Mouse (Mus musculus) left cerebral cortex, adult 11 months (tissue): ENCODE results near the gene Wdr38.
A peak's percentile ranks its signal among the peaks of the same experiment; 100 is the strongest.
"Not testable (repeated sequence)": the region's sequence is repeated elsewhere in the genome, so short reads cannot be mapped to it uniquely, and the experiment has no call there.

Experiments used
- DNase-seq: peaks from one replicate; pipeline ENCODE4 v3.0.0; 2022; ENCODE audit warnings: low spot score

Gene Wdr38

DNA sequence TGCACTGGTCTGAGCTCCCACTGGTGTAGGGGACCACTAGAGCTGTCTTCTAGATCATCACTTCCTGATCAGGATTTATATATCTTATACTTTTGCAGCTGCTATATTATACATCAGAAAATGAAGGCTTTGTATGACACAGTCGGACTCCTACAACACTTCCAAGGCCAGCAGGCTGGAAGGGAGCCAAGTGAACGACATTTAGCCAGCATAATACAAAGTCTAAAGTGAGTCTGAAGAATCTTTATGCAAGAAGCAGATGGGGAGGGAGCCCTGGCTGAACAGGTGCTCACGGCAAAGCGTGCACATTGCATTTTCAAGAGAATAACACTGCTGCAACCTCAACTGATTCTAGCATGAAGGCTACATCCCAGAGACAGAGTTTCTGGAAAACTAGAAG lies 4.8 kb upstream of the Wdr38 start:
- no peak for DNase-seq

GRCm38 (mm10) chr2:38999381-38999780 lies 2.1 kb downstream of the Wdr38 start:
- no peak for DNase-seq

- DNase-seq: no peak
Measured at GRCm38 (mm10) chr2:38999910-39000586, 2.8 kb downstream of the Wdr38 start.

- no peak for DNase-seq
Measured at GRCm38 (mm10) chr2:39000587-39000919, 3.3 kb downstream of the Wdr38 start.

- no peak for DNase-seq
Measured at GRCm38 (mm10) chr2:39001866-39002265, 4.6 kb downstream of the Wdr38 start.

DNA sequence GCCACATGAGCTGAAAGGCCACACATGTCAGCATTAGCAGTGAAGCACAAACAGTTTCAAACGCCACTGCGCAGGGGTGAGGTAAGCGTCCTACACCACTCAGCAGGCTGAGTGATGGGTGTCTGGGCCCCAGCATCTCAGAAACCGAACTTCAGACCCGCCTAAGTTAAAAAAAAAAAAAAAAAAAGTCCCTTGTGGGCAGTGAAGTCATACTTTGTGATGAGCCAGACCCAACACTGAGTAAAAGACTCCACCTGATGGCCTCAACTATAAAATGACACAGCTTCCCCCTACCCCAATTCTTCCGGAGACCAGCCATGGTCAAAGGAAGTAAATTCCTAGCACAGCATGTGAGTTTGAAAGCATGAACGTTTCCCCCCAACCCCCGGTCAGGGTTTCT lies 5.8 kb downstream of the Wdr38 start:
- no peak for DNase-seq

DNA sequence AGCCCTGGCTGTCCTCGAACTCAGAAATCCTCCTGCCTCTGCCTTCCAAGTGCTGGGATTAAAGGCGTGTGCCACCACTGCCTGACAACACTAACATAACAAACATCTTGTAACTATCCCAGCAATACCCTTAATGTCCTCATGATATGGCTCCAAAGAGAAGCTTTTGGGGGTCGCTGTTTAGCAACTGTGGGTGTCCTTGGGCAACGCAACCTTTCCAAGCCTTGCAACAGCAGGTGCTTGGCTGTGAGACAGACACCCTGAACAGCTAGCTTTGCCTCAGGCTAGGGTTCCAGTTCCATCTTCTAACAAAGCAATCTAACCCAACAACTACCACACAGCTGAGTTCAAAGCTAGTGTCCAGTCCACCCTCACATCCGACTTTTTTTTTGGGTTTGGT lies 6.2 kb downstream of the Wdr38 start:
- no peak for DNase-seq

- DNase-seq: no peak
Measured at GRCm38 (mm10) chr2:39004372-39004771, 7.1 kb downstream of the Wdr38 start.

DNA sequence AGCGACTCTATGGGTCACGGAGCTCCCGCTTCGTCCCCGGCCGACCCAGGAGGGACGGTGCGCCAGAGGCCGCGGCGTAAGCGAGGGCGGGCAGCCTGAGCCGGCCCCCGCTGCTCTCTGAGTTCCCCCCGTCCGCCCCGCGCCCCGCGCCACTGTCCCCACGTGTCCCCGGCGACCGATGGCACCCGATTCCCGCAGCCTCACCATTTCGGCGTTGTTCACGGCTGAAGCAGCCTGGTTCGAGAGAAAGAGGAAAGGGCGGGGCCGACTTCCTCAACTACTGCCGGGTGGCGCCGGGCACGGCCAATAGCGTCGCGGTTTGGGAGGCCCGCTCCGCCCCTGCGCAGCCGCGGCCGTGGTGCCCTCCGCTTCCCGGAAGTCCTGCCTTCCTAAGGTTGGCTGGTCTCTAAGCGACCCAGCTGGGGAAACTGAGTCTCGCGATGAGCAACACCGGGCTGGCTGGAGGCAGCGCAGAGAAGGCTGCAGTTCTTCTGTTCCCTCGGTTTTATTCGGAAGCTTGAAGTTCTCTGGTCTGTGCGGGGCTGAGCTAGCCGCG lies 7.7 kb downstream of the Wdr38 start, which contains the start of gene Arpc5l:
TSS of gene Arpc5l (plus strand) at position 469 of the 556 bp plus-strand sequence.
- peak; percentile 83 for DNase-seq

GRCm38 (mm10) chr2:39005574-39006079 lies 8.4 kb downstream of the Wdr38 start, which contains the start of gene Rpl35:
Rpl35 (minus strand) TSS chr2:39005624.
- DNase-seq: no peak

GRCm38 (mm10) chr2:39006149-39006730 lies 9.0 kb downstream of the Wdr38 start:
- DNase-seq: no peak

DNA sequence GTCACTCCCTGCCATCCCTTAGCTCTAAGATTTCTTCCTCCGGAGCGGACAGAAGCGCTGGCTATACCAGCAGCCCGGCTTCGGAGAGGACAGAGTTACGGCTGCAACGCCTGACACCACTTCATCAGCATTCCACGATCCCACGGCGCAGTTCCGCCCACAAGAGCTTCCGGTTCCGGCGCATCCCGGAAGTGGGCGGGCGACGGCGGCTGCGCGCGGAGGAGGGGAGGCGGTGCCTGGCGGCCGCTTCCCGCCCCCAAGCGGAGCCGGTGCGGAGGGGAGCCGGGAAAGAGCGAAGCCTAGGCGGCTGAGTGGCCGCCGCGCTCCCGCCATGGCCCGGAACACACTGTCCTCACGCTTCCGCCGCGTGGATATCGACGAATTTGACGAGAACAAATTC lies 10.6 kb downstream of the Wdr38 start:
- peak; percentile 88 for DNase-seq

DNA sequence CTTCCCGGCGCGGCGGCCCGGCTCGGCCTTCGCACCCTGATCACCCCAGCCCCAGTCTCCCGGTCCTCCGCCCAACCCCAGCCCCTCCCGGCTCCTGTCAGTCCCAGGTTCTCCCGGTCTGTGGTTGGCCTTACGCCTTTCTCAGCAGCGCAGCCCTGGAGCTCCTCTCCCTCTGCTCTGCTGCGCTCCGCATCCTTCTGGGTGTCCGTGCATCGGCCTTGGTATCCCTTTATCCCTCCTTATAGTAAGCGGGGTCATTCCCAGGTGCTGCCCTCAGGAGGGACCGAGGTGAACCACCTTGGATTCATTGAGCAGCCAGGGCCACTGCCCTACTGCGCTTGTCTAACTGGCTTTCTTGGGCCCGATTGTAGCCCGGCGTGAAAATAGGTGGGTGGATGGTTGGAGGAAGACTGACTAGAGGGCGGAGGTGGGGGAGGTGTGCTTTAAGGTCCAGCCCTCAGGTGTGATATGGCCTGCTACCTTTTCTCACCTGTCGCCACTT lies 11.1 kb downstream of the Wdr38 start:
- DNase-seq: no peak

DNA sequence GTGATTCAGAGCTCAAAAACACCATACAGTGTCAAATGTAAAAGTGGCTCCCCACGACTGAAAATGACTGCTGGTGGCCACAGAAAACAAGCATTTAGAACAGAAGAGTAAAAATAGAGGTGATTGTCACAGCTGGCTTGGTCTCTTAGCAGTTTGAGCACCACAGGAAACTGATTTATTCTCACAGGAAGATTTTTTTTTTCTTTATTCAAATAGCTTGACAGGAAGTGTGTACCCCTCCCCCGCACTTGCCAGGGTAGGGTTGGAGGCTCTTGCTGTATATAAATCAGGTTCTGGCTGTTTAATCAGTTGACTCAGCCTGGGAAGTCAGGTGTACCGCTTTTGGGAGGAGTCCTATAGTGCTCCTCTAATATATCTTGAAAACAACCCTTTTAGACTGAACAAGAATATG lies 11.7 kb downstream of the Wdr38 start:
- no peak for DNase-seq

DNA sequence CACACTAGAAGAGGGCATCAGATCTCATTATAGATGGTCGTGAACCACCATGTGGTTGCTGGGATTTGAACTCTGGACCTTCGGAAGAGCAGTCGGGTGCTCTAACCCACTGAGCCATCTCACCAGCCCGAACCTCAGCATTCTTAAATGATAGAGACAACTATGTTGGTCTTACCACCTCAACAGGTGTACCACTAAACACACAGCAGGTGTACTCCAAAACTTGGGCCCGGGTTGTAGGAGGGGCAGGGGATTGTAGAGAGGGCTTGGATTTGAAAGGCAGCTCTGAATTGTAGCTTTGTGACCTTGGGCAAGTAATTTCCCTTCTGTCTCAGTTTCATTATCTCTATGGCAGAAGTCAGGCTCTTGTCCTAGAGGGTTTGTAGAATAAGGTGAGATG lies 12.9 kb downstream of the Wdr38 start:
- DNase-seq: not testable (repeated sequence)

DNA sequence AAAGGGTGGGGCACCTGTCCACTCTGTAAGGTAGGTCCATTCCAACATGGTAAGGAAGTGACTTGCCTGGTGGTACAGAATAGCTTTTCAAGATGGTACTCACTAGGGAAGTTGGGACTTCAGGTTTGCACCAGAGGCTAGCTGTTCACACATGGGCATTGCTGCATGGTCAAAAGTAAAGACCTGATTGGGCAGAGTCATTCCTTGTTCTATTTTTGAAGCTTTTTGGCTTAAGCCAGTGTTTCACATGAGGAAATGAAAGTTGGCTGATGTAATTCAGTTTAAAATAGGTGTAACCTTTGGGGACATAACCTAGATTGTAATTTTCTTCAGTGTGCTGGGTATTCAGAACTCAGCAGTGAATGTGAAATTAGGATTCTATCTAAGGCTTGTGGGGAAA lies 14.0 kb downstream of the Wdr38 start:
- no peak for DNase-seq

DNA sequence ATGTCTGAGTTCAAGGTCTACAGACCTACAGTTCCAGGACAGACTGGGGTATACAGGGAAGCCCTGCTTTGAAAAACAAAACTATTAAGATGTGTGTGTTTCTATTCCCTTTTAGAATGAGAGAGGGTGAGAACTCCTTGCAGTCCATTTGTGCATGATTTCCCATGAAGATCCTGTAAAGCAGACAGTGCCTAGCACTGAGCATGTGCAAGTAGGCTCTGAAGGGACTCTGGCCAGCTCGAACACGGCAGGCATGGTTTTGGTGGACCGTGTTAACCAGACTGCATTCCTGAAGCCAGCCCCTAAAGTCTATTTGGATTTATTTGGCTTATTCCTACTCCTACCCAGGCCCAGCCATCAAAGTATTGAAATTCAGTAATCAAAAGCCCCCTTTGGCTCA lies 14.7 kb downstream of the Wdr38 start:
- no peak for DNase-seq

- no peak for DNase-seq
Measured at GRCm38 (mm10) chr2:39012768-39013279, 15.5 kb downstream of the Wdr38 start.

DNA sequence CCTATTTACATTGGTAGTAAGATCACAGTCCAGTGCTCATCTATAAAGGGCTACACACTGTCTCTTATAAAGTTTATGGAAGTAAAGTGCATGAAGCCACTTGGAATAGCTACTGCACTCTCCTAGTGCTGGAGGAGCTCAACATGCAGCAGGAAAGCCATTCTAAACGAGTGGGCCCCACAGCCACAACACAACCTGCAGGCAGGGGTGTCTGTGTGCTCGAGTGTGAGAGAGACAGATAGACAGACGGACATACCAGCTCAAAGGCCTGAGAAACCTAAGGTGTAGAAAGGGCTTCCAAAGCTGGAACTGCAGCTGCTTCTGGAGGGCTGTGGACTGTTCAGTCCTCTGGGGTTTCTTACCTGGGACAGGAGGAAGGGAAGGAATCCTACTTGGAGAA lies 19.3 kb downstream of the Wdr38 start:
- DNase-seq: no peak

GRCm38 (mm10) chr2:39020004-39020403 lies 22.7 kb downstream of the Wdr38 start:
- DNase-seq: no peak

DNA sequence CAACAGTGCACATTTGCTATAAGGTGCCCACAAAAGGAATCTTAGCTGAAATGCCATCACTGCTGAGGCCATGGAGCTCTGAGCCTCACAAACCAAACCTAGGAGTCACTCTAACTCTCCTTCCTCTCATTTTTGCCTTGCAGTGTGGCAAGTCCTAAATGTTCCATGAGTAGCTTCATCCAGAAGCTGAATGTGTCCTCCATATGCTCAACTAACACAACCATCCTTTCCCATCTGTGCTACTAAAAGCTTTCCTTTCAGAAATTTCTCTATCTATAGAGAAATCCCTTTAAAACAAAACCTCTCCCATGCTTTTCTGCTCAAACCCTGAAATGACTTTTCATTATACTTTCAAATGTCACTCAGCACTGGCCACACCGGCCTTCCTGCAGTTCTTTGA lies 34.3 kb downstream of the Wdr38 start:
- no peak for DNase-seq

GRCm38 (mm10) chr2:39040215-39040614 lies 42.9 kb downstream of the Wdr38 start:
- DNase-seq: no peak

DNA sequence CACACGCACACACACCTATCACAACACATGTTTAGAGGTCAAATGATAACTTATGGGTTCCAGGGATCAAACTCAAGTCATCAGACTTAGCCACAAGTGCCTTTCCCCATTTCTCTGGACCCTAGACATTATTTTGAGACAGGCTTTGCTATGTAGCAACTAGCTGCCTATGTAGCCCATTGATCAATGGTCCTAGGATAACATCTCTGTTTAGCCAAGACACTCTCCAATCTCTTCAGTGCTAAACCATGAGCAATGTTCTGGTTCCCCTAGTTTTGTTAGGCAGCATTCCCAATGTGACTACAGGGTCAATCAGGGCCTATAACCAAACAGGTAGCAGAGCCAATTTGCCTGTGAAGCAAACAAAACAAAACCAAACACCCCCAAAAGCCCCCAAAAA lies 51.2 kb downstream of the Wdr38 start:
- DNase-seq: no peak
